Comparison of ENCODE assay signal across 16 mouse cellular contexts in the genomic region with DNA sequence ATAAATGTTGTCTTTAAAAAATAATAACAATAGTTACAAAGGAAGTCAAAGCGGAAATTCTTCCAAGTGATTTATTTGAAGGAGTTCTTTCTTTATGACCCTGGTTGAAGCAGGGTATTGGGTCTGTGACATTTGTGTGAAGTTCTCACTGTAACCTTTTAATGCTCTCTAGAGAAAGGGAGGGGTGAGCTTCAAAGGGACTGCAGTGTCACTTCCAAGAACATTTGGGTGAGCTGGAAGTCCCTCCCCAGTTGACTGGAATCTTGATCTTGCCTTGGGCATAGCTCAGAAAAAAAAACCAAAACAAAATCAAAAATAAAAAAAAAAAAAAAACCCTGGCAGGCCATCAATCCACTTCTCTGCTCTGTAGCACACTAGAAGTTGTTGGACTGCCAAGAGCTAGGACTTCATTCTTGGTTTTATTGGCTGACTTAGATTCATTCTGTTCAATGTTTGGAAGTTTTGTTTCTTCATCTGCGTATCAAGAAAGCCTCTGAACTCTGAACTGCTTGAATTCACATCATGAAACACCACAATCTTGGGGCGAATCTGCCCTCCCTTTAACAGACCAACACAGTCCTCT. TPM values are rescaled to one million over a fixed set of nuclear protein-coding genes. Genes with fewer than 3 reads are reported as not detected.
"Had no signal": no experiment of that assay in that cellular context is flagged by ENCODE, and none has a peak within 500 bp of the region (broad histone marks: within the 10 kb centered on the region; RNA-seq: fewer than 3 reads in every experiment).

No protein-coding gene starts in this region.

- H3K9me3 ChIP-seq: limb, embryonic 10.5 days; liver, embryonic 15.5 days; midbrain, embryonic 12.5 days; neural tube, embryonic 13.5 days; stomach, embryonic 15.5 days had no signal

- H3K27ac ChIP-seq: left cerebral cortex, adult 2 months; limb, embryonic 10.5 days; liver, embryonic 15.5 days; midbrain, embryonic 12.5 days; neural tube, embryonic 13.5 days; stomach, embryonic 15.5 days had no signal

- H3K27me3 ChIP-seq: liver, embryonic 15.5 days; midbrain, embryonic 12.5 days; neural tube, embryonic 13.5 days; stomach, embryonic 15.5 days had no signal

- H3K9ac ChIP-seq: liver, embryonic 15.5 days; midbrain, embryonic 12.5 days; neural tube, embryonic 13.5 days; stomach, embryonic 15.5 days had no signal

- H3K36me3 ChIP-seq: limb, embryonic 10.5 days; liver, embryonic 15.5 days; midbrain, embryonic 12.5 days; neural tube, embryonic 13.5 days; stomach, embryonic 15.5 days had no signal

- H3K4me1 ChIP-seq: liver, embryonic 15.5 days; midbrain, embryonic 12.5 days; neural tube, embryonic 13.5 days; stomach, embryonic 15.5 days had no signal

- H3K4me2 ChIP-seq: liver, embryonic 11.5 days; liver, embryonic 15.5 days; midbrain, embryonic 12.5 days; neural tube, embryonic 13.5 days; stomach, embryonic 15.5 days had no signal

- DNase-seq: retina, postnatal 1 day; right cerebral cortex, postnatal 4 days; thymus, adult 2 months; thymus, postnatal 25 days had no signal

- H3K4me3 ChIP-seq: left cerebral cortex, adult 2 months; limb, embryonic 10.5 days; liver, embryonic 15.5 days; midbrain, embryonic 12.5 days; neural tube, embryonic 13.5 days; stomach, embryonic 15.5 days had no signal

- ATAC-seq: inflammation-experienced regulatory T-cells, adult 6 months; intestine, postnatal 0 days; midbrain, embryonic 16.5 days had no signal

RNA-seq across cellular contexts. Expression of a gene that starts 2.7 kb away (rescaled TPM):
- polyA plus RNA-seq: intestine, postnatal 0 days; kidney, embryonic 14.5 days; liver, embryonic 11.5 days; liver, embryonic 15.5 days; neural tube, embryonic 13.5 days; stomach, embryonic 15.5 days; testis, adult 2 months had no signal
